Mouse (Mus musculus) natural killer cell, adult 2 months (primary cell): Measurements from ENCODE around the gene Serpinb1b.

Experiments
- DNase-seq, 2 experiments: peaks; one replicate each; pipeline ENCODE4 v3.0.0; 2022; ENCODE audit warnings: low spot score in 2 of 2

Gene Serpinb1b

GRCm38 (mm10) chr13:33091306-33091705 is 12.9 kb downstream of the Serpinb1b start:
- DNase-seq, result no peak

- no peak for DNase-seq
Measured at GRCm38 (mm10) chr13:33095575-33095974, 17.2 kb downstream of the Serpinb1b start.

- no peak for DNase-seq
Measured at GRCm38 (mm10) chr13:33105626-33106025, 27.3 kb downstream of the Serpinb1b start.

GRCm38 (mm10) chr13:33113054-33113453 is 34.7 kb downstream of the Serpinb1b start:
- no peak for DNase-seq

GRCm38 (mm10) chr13:33137717-33138116 is 59.3 kb downstream of the Serpinb1b start:
- no peak for DNase-seq

- no peak for DNase-seq
Measured at GRCm38 (mm10) chr13:33141435-33141834, 63.1 kb downstream of the Serpinb1b start.
